Mouse (Mus musculus) neural tube, embryonic 14.5 days (tissue): ENCODE measurements at regions not wholly inside any gene's neighbourhood (a gene's known extent, or its start where the extent isn't known, plus 50 kb on each side); places are given as distances from the start of the nearest gene placed in this dataset.
A peak's percentile ranks its signal among the peaks of the same experiment; 100 is the strongest.

ENCODE experiments used
- ATAC-seq: fragments of 200-750 bp; cut with Nextera tagmentation; 2 replicates; pipeline ENCODE4 v1.8.0; 2017; ENCODE audit warnings: low read depth, mild to moderate bottlenecking, moderate TSS enrichment, moderate library complexity
- H3K27ac ChIP-seq: fragments of 300-500 bp; sonication (generic); 2 replicates; pipeline ENCODE4 v1.5.1; 2014; ENCODE audit warnings: low read depth, mild to moderate bottlenecking, control low read depth, low read length, moderate library complexity, mixed read lengths
- H3K27me3 ChIP-seq: fragments of 300-500 bp; sonication (generic); 2 replicates; pipeline ENCODE4 v1.6.1; 2014; ENCODE audit warnings: low read length; ENCODE audit not compliant: control insufficient read depth, insufficient read depth
- H3K36me3 ChIP-seq: fragments of 300-500 bp; sonication (generic); 2 replicates; pipeline ENCODE4 v1.6.1; 2014; ENCODE audit warnings: low read length, mixed read lengths; ENCODE audit not compliant: control insufficient read depth, insufficient read depth
- H3K4me1 ChIP-seq: fragments of 300-500 bp; sonication (generic); 2 replicates; pipeline ENCODE4 v1.6.1; 2014; ENCODE audit warnings: low read length; ENCODE audit not compliant: control insufficient read depth, insufficient read depth
- H3K4me2 ChIP-seq: fragments of 300-500 bp; sonication (generic); 2 replicates; pipeline ENCODE4 v1.6.1; 2014; ENCODE audit warnings: mild to moderate bottlenecking, low read depth, low read length, control low read depth
- H3K4me3 ChIP-seq: fragments of 300-500 bp; sonication (generic); 2 replicates; pipeline ENCODE4 v1.5.1; 2014; ENCODE audit warnings: low read depth, low read length, control low read depth, mixed read lengths
- H3K9ac ChIP-seq: fragments of 300-500 bp; sonication (generic); replicated peaks from 2 replicates; pipeline ENCODE4 v1.6.1; 2014; ENCODE audit warnings: low read depth, mild to moderate bottlenecking, control low read depth, low read length, mixed read lengths
- H3K9me3 ChIP-seq: fragments of 300-500 bp; sonication (generic); 2 replicates; pipeline ENCODE4 v1.6.1; 2016; ENCODE audit warnings: low read length; ENCODE audit not compliant: control insufficient read depth
- WGBS: fragments of 180-500 bp; shearing (Covaris S2); extraction: QIAGEN DNeasy Blood & Tissue Kit; methylation state at CpG from one replicate; pipeline ENCODE4 v1.1.7; 2014; 5-methylcytosine and 5-hydroxymethylcytosine counted together

GRCm38 (mm10) chr3:37875331-37876015 is 151.2 kb upstream of the Gm5148 start:
- ATAC-seq, result peak; percentile 79
- 34% methylated on average over 6 of the region's 6 CpGs for WGBS
- Histone ChIP-seq H3K4me1 (no peaks in the 10 kb centered on the region; the same call in 1 of the 2 replicates), H3K9me3 (no peaks in the 10 kb centered on the region), H3K27ac (no peak overlapping the region), H3K4me3 (no peak overlapping the region), H3K36me3 (no peaks in the 10 kb centered on the region), H3K27me3 (no peaks in the 10 kb centered on the region), H3K9ac (no peak overlapping the region), H3K4me2 (no peak overlapping the region)

DNA sequence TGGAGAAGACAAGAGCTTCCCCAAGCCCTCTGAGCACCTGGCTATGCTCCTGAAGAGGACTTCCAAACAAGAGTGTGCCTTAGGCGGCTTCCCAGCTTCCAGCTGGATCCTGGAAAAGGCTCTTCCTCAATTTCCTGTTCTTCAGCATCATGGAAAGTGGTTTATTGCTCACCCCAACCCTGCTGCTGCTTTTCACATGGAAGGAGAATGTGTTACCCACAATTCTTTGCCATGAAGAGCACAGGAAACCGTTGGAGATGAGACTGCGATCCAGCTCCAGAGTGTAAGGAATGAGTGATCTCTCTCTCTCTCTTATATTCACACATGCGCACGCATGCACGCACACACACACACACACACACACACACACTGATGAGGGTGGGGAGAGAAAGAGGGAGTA is 150.6 kb upstream of the Gm5148 start:
- Histone ChIP-seq H3K9ac (no peak overlapping the region), H3K27me3 (no peaks in the 10 kb centered on the region), H3K9me3 (no peaks in the 10 kb centered on the region), H3K36me3 (no peaks in the 10 kb centered on the region), H3K4me3 (no peak overlapping the region), H3K27ac (no peak overlapping the region), H3K4me2 (no peak overlapping the region), H3K4me1 (no peaks in the 10 kb centered on the region; the same call in 1 of the 2 replicates)
- ATAC-seq, result no peak
- WGBS, result 88% methylated on average over 6 of the region's 6 CpGs

GRCm38 (mm10) chr3:37874346-37874745 is 150.1 kb upstream of the Gm5148 start:
- H3K9ac ChIP-seq, result no peak overlapping the region
- no peak for ATAC-seq
- no peaks in the 10 kb centered on the region for H3K36me3 ChIP-seq
- H3K27ac ChIP-seq, result no peak overlapping the region
- H3K4me3 ChIP-seq, result no peak overlapping the region
- no peaks in the 10 kb centered on the region for H3K27me3 ChIP-seq
- no peaks in the 10 kb centered on the region; the same call in 1 of the 2 replicates for H3K4me1 ChIP-seq
- WGBS, result 88% methylated on average over 1 of the region's 1 CpGs
- H3K4me2 ChIP-seq, result no peak overlapping the region
- no peaks in the 10 kb centered on the region for H3K9me3 ChIP-seq

DNA sequence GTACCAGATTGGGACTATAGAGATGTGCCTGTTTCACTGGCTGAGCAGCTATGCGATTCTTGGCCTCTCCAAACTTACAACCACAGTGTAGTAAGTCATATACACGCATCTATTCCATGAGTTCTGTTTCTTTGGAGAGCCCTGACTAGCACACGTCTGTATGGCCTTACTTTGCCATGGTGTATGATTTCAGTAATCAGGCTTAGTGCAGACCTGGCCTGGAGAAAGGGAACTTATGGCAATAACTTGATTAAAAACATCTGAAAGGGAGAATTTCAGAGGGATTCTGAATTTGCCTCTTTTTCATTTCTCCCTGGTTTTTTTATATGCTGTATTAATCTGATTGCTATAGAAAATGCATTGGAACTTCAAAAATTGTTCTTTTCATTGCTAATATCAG is 148.0 kb upstream of the Gm5148 start:
- 95% methylated on average over 3 of the region's 3 CpGs for WGBS

DNA sequence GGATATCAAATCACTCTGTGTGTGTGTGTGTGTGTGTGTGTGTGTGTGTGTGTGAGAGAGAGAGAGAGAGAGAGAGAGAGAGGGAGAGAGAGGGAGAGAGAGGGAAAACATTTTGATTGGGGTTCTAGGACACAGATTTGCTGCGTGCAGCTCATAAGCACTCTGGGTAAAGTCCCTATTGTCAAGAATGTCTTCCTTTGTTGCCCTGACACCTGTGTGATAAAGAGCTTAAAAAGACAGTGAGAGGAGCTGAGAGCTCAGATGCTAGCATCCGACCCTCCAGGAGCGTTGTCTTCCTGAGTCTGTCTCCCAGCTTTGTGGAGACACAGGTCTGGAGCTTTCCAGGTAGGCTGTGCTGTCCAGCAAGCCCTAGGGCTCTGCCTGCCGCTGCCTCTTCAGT is 146.8 kb upstream of the Gm5148 start:
- H3K27me3 ChIP-seq, result no peaks in the 10 kb centered on the region
- no peaks in the 10 kb centered on the region; the same call in 1 of the 2 replicates for H3K4me1 ChIP-seq
- no peak overlapping the region for H3K4me2 ChIP-seq
- H3K4me3 ChIP-seq, result no peak overlapping the region
- H3K9me3 ChIP-seq, result no peaks in the 10 kb centered on the region
- H3K9ac ChIP-seq, result no peak overlapping the region
- no peak for ATAC-seq
- no peak overlapping the region for H3K27ac ChIP-seq
- no peaks in the 10 kb centered on the region for H3K36me3 ChIP-seq
- WGBS, result 75% methylated on average over 4 of the region's 4 CpGs

More for the DNA sequence above, 148.0 kb upstream of the Gm5148 start:
- H3K4me3 ChIP-seq, result no peak overlapping the region
- H3K4me2 ChIP-seq, result no peak overlapping the region
- no peak for ATAC-seq
- H3K9ac ChIP-seq, result no peak overlapping the region
- no peak overlapping the region for H3K27ac ChIP-seq
- H3K4me1 ChIP-seq, result no peaks in the 10 kb centered on the region; the same call in 1 of the 2 replicates
- no peaks in the 10 kb centered on the region for H3K36me3 ChIP-seq
- H3K27me3 ChIP-seq, result no peaks in the 10 kb centered on the region
- no peaks in the 10 kb centered on the region for H3K9me3 ChIP-seq

GRCm38 (mm10) chr3:37868454-37868853 is 144.2 kb upstream of the Gm5148 start:
- H3K4me1 ChIP-seq, result no peaks in the 10 kb centered on the region
- no peaks in the 10 kb centered on the region for H3K36me3 ChIP-seq
- 64% methylated on average over 4 of the region's 4 CpGs for WGBS
- no peak overlapping the region for H3K27ac ChIP-seq
- no peak overlapping the region for H3K9ac ChIP-seq
- no peaks in the 10 kb centered on the region for H3K27me3 ChIP-seq
- ATAC-seq, result no peak
- no peaks in the 10 kb centered on the region for H3K9me3 ChIP-seq
- no peak overlapping the region for H3K4me3 ChIP-seq
- no peak overlapping the region for H3K4me2 ChIP-seq

DNA sequence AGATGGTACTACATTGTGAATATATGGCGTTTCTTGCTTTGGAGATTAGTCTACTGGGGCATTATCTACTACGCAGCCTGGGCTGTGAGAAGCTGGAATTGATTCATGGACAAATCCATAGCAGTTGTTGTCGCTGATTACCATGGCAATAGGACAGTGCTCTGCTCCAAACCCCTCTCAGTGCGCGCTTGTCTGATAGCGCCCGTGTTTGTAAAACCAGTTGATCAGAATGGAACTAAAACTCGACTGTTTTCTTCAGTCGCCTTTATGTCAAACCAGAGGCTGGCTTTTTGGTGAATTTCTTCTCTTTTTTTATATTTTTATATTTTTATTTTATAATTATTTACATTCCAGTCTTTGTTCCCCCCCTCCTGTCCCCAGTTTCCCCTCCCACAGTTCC is 138.5 kb upstream of the Gm5148 start:
- H3K9ac ChIP-seq, result no peak overlapping the region
- no peak overlapping the region for H3K27ac ChIP-seq
- no peaks in the 10 kb centered on the region for H3K27me3 ChIP-seq
- WGBS, result 77% methylated on average over 9 of the region's 9 CpGs
- no peaks in the 10 kb centered on the region for H3K36me3 ChIP-seq
- H3K4me3 ChIP-seq, result no peak overlapping the region
- no peak overlapping the region for H3K4me2 ChIP-seq
- H3K9me3 ChIP-seq, result no peaks in the 10 kb centered on the region
- no peaks in the 10 kb centered on the region for H3K4me1 ChIP-seq
- ATAC-seq, result no peak

- Histone ChIP-seq H3K9me3 (no peaks in the 10 kb centered on the region), H3K4me3 (no peak overlapping the region), H3K27me3 (no peaks in the 10 kb centered on the region), H3K36me3 (no peaks in the 10 kb centered on the region), H3K4me2 (no peak overlapping the region), H3K9ac (no peak overlapping the region), H3K4me1 (no peaks in the 10 kb centered on the region), H3K27ac (no peak overlapping the region)
- ATAC-seq, result no peak
- 66% methylated on average over 9 of the region's 9 CpGs for WGBS
Observed at GRCm38 (mm10) chr3:37860715-37861461, 136.6 kb upstream of the Gm5148 start.

DNA sequence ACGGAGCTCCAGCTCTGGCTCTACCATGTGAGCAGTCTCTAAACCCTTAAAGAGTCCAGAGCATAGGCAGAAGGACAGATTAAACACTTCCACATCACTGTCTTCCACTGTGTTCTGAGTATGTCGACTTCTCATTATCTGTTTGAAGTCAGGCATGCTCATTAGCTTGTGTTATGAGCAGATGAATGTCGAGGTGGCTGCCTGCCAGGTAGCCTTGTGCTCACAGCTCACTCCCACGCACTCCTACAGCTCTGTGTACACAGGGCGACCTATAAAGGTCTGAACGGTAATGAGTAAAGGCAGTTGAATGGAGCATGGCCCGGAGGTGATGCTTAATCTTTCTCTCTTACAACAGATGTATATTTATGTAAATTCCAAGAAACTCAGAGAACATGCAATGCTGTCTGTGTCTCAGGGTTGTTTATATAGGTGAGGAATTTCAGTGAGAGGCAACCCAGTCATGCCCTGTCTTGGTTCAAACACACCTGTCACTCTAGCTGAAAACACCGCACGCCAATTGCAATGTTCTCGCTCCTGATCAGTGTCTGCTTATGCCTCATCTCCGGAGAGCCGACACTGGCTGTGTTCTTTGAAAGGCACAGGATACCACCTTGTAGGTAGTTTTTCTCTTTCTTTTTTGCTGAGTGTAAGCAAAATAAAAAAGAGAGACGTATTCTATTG is 135.9 kb upstream of the Gm5148 start:
- Histone ChIP-seq H3K4me2 (no peak overlapping the region), H3K9me3 (no peaks in the 10 kb centered on the region), H3K9ac (no peak overlapping the region), H3K4me1 (no peaks in the 10 kb centered on the region), H3K4me3 (no peak overlapping the region), H3K27ac (no peak overlapping the region), H3K27me3 (no peaks in the 10 kb centered on the region), H3K36me3 (no peaks in the 10 kb centered on the region)
- WGBS, result 68% methylated on average over 13 of the region's 13 CpGs
- ATAC-seq, result no peak; the same call in 1 of the 2 replicates
